Mouse (Mus musculus) forebrain, embryonic 11.5 days (tissue): ENCODE data around the gene Gm38393. TPM values are rescaled to one million over a fixed set of nuclear protein-coding genes. Genes with fewer than 3 reads are reported as not detected.
A peak's percentile ranks its signal among the peaks of the same experiment; 100 is the strongest.

ENCODE experiments used
- ATAC-seq: fragments of 200-750 bp; cut with Nextera tagmentation; replicated peaks from 2 replicates; pipeline ENCODE4 v1.8.0; 2017; ENCODE audit warnings: moderate TSS enrichment; ENCODE audit not compliant: low FRiP score
- DNase-seq: peaks from one replicate; pipeline ENCODE4 v3.0.0-alpha.2; 2017; ENCODE audit warnings: low spot score
- H3K27ac ChIP-seq: fragments of 300-500 bp; sonication (generic); 2 replicates; pipeline ENCODE4 v1.5.1; 2014; ENCODE audit warnings: low read depth, low read length
- H3K27me3 ChIP-seq: fragments of 300-500 bp; sonication (generic); 2 replicates; pipeline ENCODE4 v1.6.1; 2014; ENCODE audit warnings: mild to moderate bottlenecking, low read length, mixed read lengths; ENCODE audit not compliant: control insufficient read depth, insufficient read depth
- H3K36me3 ChIP-seq: fragments of 300-500 bp; sonication (generic); 2 replicates; pipeline ENCODE4 v1.6.1; 2014; ENCODE audit warnings: mild to moderate bottlenecking, low read length, moderate library complexity, mixed read lengths; ENCODE audit not compliant: control insufficient read depth, insufficient read depth
- H3K4me1 ChIP-seq: fragments of 300-500 bp; sonication (generic); replicated peaks from 2 replicates; pipeline ENCODE4 v1.6.1; 2014; ENCODE audit warnings: low read length, mixed read lengths; ENCODE audit not compliant: control insufficient read depth, insufficient read depth
- H3K4me2 ChIP-seq: fragments of 300-500 bp; sonication (generic); 2 replicates; pipeline ENCODE4 v1.6.1; 2014; ENCODE audit warnings: low read depth, mild to moderate bottlenecking, low read length, moderate library complexity, mixed read lengths; ENCODE audit not compliant: severe bottlenecking
- H3K4me3 ChIP-seq: fragments of 300-500 bp; sonication (generic); 2 replicates; pipeline ENCODE4 v1.5.1; 2014; ENCODE audit warnings: low read depth, low read length
- H3K9ac ChIP-seq: fragments of 300-500 bp; sonication (generic); 2 replicates; pipeline ENCODE4 v1.6.1; 2014; ENCODE audit warnings: low read length
- H3K9me3 ChIP-seq: fragments of 300-500 bp; sonication (generic); 2 replicates; pipeline ENCODE4 v1.6.1; 2016; ENCODE audit warnings: low read length, mixed read lengths; ENCODE audit not compliant: control insufficient read depth
- WGBS: fragments of 180-500 bp; shearing (Covaris S2); extraction: QIAGEN DNeasy Blood & Tissue Kit; methylation state at CpG from one replicate; pipeline ENCODE4 v1.1.7; 2014; 5-methylcytosine and 5-hydroxymethylcytosine counted together
- polyA plus RNA-seq: library from polyadenylated mRNA; unstranded; fragments of >200 nt; fragmentation: Nextera tagmentation; extraction: Ambion mirVana; gene quantifications from 2 replicates; pipeline ENCODE4 v1.2.1, GENCODE M21; 2014

Gene Gm38393
- 1.7 and 1.8 TPM in 2 replicates for polyA plus RNA-seq

- H3K9ac ChIP-seq = peak within 1 kb of the TSS; percentile 60
- H3K4me2 ChIP-seq = peak within 1 kb of the TSS; percentile 49
- WGBS = 43% methylated on average over 30 of the region's 30 CpGs
- no peaks in the 10 kb centered on the region for H3K27me3 ChIP-seq
- DNase-seq (peak; percentile 79), ATAC-seq (peak; percentile 64)
- H3K27ac ChIP-seq = peak within 1 kb of the TSS; percentile 76
- H3K4me3 ChIP-seq = peak within 1 kb of the TSS; percentile 56
- peaks cover 8% of the 10 kb centered on the region; the same call in 1 of the 2 replicates for H3K9me3 ChIP-seq
- H3K4me1 ChIP-seq = no peaks in the 10 kb centered on the region
- no peaks in the 10 kb centered on the region for H3K36me3 ChIP-seq
Observed at GRCm38 (mm10) chr7:60004606-60005330, at the start of gene Gm38393, which contains the start of gene Snurf. Gm38393 (minus strand) TSS chr7:60005064. Snurf (minus strand) TSS chr7:60005049.

- no peaks in the 10 kb centered on the region for H3K27me3 ChIP-seq
- H3K36me3 ChIP-seq = no peaks in the 10 kb centered on the region
- DNase-seq (no peak), ATAC-seq (no peak)
- no peak overlapping the region for H3K4me2 ChIP-seq
- WGBS = 76% methylated on average over 6 of the region's 6 CpGs
- no peaks in the 10 kb centered on the region for H3K9me3 ChIP-seq
- H3K4me1 ChIP-seq = no peaks in the 10 kb centered on the region
- no peak overlapping the region for H3K4me3 ChIP-seq
- H3K9ac ChIP-seq = no peak overlapping the region
- H3K27ac ChIP-seq = no peak overlapping the region
Observed at GRCm38 (mm10) chr7:60047481-60048201, 42.8 kb upstream of the Gm38393 start.

GRCm38 (mm10) chr7:60013186-60013585 is 8.3 kb upstream of the Gm38393 start:
- no peaks in the 10 kb centered on the region for H3K27me3 ChIP-seq
- H3K4me3 ChIP-seq = no peak overlapping the region
- no peaks in the 10 kb centered on the region for H3K4me1 ChIP-seq
- 69% methylated on average over 3 of the region's 3 CpGs for WGBS
- no peaks in the 10 kb centered on the region for H3K36me3 ChIP-seq
- no peaks in the 10 kb centered on the region; the same call in 1 of the 2 replicates for H3K9me3 ChIP-seq
- no peak for ATAC-seq
- H3K9ac ChIP-seq = no peak overlapping the region
- no peak for DNase-seq
- no peak overlapping the region for H3K4me2 ChIP-seq
- H3K27ac ChIP-seq = no peak overlapping the region

GRCm38 (mm10) chr7:60007727-60008360 is 3.0 kb upstream of the Gm38393 start:
- WGBS = 39% methylated on average over 3 of the region's 3 CpGs
- Histone ChIP-seq H3K27me3 (no peaks in the 10 kb centered on the region), H3K36me3 (no peaks in the 10 kb centered on the region), H3K9me3 (peaks cover 8% of the 10 kb centered on the region; the same call in 1 of the 2 replicates), H3K27ac (no peak overlapping the region), H3K4me3 (no peak overlapping the region), H3K9ac (no peak overlapping the region), H3K4me1 (no peaks in the 10 kb centered on the region), H3K4me2 (no peak overlapping the region)
- ATAC-seq (no peak), DNase-seq (no peak)

GRCm38 (mm10) chr7:60006262-60006661 is 1.4 kb upstream of the Gm38393 start:
- WGBS = 43% methylated on average over 2 of the region's 2 CpGs
- Histone ChIP-seq H3K4me1 (no peaks in the 10 kb centered on the region), H3K9ac (no peak overlapping the region), H3K4me2 (no peak overlapping the region), H3K4me3 (no peak overlapping the region), H3K27me3 (no peaks in the 10 kb centered on the region), H3K27ac (no peak overlapping the region), H3K9me3 (peaks cover 8% of the 10 kb centered on the region; the same call in 1 of the 2 replicates), H3K36me3 (no peaks in the 10 kb centered on the region)
- no peak for DNase-seq
- ATAC-seq = no peak

- Histone ChIP-seq H3K4me3 (peak overlapping the region; percentile 56), H3K36me3 (no peaks in the 10 kb centered on the region), H3K4me2 (peak overlapping the region; percentile 49), H3K4me1 (no peaks in the 10 kb centered on the region), H3K9ac (peak overlapping the region; percentile 60), H3K9me3 (peaks cover 8% of the 10 kb centered on the region; the same call in 1 of the 2 replicates), H3K27ac (peak overlapping the region; percentile 76), H3K27me3 (no peaks in the 10 kb centered on the region)
- DNase-seq (peak; percentile 86), ATAC-seq (peak; percentile 92)
- WGBS = 51% methylated on average over 22 of the region's 22 CpGs
Observed at GRCm38 (mm10) chr7:60003921-60004605, 801 bp downstream of the Gm38393 start.

GRCm38 (mm10) chr7:60003006-60003865 is 1.6 kb downstream of the Gm38393 start:
- ATAC-seq = peak; percentile 68
- peaks cover 8% of the 10 kb centered on the region; the same call in 1 of the 2 replicates for H3K9me3 ChIP-seq
- peak overlapping the region; percentile 76 for H3K27ac ChIP-seq
- no peaks in the 10 kb centered on the region for H3K27me3 ChIP-seq
- DNase-seq = peak; percentile 65
- H3K9ac ChIP-seq = peak overlapping the region; percentile 60
- H3K4me3 ChIP-seq = peak overlapping the region; percentile 56
- WGBS = 60% methylated on average over 12 of the region's 12 CpGs
- peak overlapping the region; percentile 49 for H3K4me2 ChIP-seq
- no peaks in the 10 kb centered on the region for H3K36me3 ChIP-seq
- H3K4me1 ChIP-seq = no peaks in the 10 kb centered on the region
